Mouse (Mus musculus): ENCODE measurements at regions not wholly inside any gene's neighbourhood (a gene's known extent, or its start where the extent isn't known, plus 50 kb on each side); places are given as distances from the start of the nearest gene placed in this dataset.

GRCm38 (mm10) chr1:103360701-103361100, 1407.6 kb upstream of the Cdh20 start:
- DNase-seq (ENCODE audit: low read depth, low spot score): no peak

DNA sequence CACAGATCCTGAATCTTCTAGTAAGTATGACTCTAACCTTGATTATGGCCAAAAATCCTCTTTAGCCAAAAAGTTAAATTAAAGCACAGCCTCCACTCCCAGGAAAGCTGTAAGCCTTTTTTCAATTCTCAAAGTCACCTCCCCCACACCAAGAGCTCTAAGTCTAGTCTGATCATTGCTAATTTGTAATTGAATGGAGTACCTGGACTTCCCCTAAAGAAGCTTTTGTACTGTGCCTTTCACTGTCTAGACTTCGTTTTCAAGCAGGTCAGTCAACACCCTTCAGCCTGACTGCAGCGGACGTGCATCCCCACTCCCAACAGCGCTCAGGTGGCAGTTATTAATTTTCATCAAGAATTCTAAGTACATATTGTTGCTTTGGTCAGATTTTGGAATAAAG, 1395.5 kb upstream of the Cdh20 start:
- no peak for DNase-seq (ENCODE audit: low read depth, low spot score)

GRCm38 (mm10) chr1:103420124-103420523, 1348.2 kb upstream of the Cdh20 start:
- DNase-seq (ENCODE audit: low read depth, low spot score): no peak

- DNase-seq (ENCODE audit: low read depth, low spot score): peak; percentile 26
Observed at GRCm38 (mm10) chr1:103420994-103421637, 1347.2 kb upstream of the Cdh20 start.

DNA sequence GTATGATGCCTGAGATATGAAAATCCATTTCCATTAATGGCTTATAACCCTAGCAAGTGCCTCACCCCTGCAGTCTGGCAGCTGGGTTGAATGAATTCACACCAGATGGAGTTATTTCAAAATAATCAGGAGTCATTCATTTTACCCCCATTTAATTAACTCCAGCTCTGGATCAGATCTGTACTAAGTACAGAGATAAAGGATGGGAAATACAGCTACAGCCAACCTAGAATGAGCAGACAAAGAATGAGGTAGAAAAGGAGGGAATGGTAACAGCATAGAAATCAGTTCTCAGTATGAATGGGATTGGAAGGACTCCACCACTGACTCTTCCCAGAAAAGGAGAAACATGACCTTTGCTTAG, 1346.7 kb upstream of the Cdh20 start:
- no peak for DNase-seq (ENCODE audit: low read depth, low spot score)

GRCm38 (mm10) chr1:103471514-103471913, 1296.8 kb upstream of the Cdh20 start:
- no peak for DNase-seq (ENCODE audit: low read depth, low spot score)

DNA sequence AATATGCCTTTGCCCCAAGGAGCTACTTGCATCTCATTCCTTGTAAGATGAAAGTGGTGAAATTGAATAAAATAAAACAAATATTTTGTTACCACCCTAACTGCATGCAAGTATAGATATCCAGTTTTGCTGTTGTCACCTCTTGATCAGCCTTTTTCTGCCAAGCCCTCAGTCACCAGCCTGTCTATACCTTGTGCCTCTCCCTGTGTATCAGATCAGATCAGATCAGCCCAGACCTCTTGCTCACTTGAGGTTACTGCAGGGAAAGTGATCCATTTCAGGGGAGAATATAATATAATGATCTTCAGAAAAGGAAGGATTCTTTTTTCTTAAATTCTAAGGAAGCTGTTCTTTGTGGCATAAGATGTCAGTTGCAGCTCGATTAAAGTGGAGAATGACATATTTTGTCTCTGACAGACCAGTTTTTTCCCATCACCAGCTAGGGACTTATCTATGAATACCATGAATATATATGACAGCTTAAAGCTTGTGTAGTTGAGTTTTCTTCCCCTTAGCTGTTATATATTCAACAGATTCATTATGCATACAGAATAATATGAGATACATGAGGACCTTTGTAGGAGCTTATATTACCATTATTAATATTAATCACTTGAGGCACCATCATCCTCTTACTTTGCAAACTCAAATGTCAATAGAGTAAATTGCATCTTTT, 1264.7 kb upstream of the Cdh20 start:
- DNase-seq (ENCODE audit: low read depth, low spot score): no peak
